Mouse (Mus musculus) liver, embryonic 12.5 days (tissue): Measurements from ENCODE around the gene Cd300a. TPM values are rescaled to one million over a fixed set of nuclear protein-coding genes. Genes with fewer than 3 reads are reported as not detected.

ENCODE experiments used
- ATAC-seq: fragments of 200-750 bp; cut with Nextera tagmentation; 2 replicates; pipeline ENCODE4 v1.8.0; 2017; ENCODE audit warnings: moderate number of reproducible peaks, mild to moderate bottlenecking, moderate library complexity
- H3K27ac ChIP-seq: fragments of 300-500 bp; sonication (generic); 2 replicates; pipeline ENCODE4 v1.5.1; 2016; ENCODE audit warnings: mild to moderate bottlenecking
- H3K27me3 ChIP-seq: fragments of 300-500 bp; sonication (generic); replicated peaks from 2 replicates; pipeline ENCODE4 v1.6.1; 2016; ENCODE audit warnings: mild to moderate bottlenecking, moderate library complexity
- H3K36me3 ChIP-seq: fragments of 300-500 bp; sonication (generic); 2 replicates; pipeline ENCODE4 v1.6.1; 2016; ENCODE audit warnings: mild to moderate bottlenecking, moderate library complexity
- H3K4me1 ChIP-seq: fragments of 300-500 bp; sonication (generic); 2 replicates; pipeline ENCODE4 v1.6.1; 2016
- H3K4me2 ChIP-seq: fragments of 300-500 bp; sonication (generic); 2 replicates; pipeline ENCODE4 v1.6.1; 2016; ENCODE audit warnings: mild to moderate bottlenecking, moderate library complexity
- H3K4me3 ChIP-seq: fragments of 300-500 bp; sonication (generic); 2 replicates; pipeline ENCODE4 v1.5.1; 2016; ENCODE audit warnings: mild to moderate bottlenecking, moderate library complexity
- H3K9ac ChIP-seq: fragments of 300-500 bp; sonication (generic); 2 replicates; pipeline ENCODE4 v1.6.1; 2016; ENCODE audit warnings: mild to moderate bottlenecking, moderate library complexity
- H3K9me3 ChIP-seq: fragments of 300-500 bp; sonication (generic); replicated peaks from 2 replicates; pipeline ENCODE4 v1.6.1; 2016; ENCODE audit warnings: mild to moderate bottlenecking, moderate library complexity
- WGBS: fragments of 180-500 bp; shearing (Covaris S2); methylation state at CpG from one replicate; pipeline ENCODE4 v1.1.7; 2016; ENCODE audit not compliant: insufficient replicate concordance; 5-methylcytosine and 5-hydroxymethylcytosine counted together
- polyA plus RNA-seq: library from polyadenylated mRNA; unstranded; fragments of >200 nt; fragmentation: Nextera tagmentation; extraction: Ambion mirVana; gene quantifications from 2 replicates; pipeline ENCODE4 v1.2.1, GENCODE M21; 2016

The Cd300a gene
- polyA plus RNA-seq, 1 experiment from 2014 or later = 4.6 TPM

DNA sequence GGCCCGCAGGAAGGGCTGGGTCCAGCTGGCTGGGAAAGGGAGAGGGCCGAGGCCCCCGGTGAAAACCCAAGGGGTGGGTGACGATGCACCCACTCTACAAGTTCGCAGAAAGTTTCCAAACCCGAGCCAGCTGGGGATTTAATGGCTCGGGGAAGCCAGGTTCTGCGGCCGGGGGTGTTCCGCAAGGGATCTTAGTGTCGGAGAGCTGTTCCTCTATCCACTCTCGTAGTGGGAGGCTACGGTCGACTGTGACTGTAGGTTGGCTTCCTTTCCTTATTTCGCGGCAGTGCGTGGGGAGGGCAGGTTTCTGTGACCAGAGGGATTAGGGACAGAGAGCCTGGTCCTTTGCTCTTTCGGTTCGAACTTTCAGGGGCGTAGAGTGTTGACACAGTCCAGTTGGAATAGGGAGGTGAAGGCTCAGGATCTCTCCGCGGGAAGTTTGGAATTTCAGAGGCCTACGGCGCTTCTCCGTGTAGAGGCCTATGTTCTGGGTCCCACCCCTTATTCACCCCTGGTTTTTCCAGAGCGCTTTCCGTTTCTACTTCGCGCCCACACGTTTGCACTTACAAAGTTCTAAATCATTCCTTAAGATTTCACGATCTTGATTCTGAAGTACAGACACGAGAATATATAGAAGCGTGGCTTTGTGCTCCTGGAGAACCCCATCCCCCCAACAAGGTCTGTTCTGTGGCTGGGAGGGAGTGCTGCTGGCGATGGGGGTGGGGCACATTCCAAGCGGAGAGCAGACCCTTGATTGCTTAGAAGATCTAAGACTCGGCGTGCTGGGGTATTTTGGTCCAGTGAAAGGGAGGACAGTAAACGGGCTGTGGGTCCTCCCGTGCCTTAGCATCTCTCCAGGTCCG, 37.3 kb upstream of the Cd300a start:
- peaks cover 48% of the 10 kb centered on the region for H3K4me1 ChIP-seq
- H3K9ac ChIP-seq = peak overlapping the region; percentile 59
- peak overlapping the region; percentile 57 for H3K4me3 ChIP-seq
- no peaks in the 10 kb centered on the region for H3K9me3 ChIP-seq
- peak overlapping the region; percentile 77 for H3K4me2 ChIP-seq
- WGBS = 3% methylated on average over 40 of the region's 40 CpGs
- H3K27me3 ChIP-seq = peaks cover 73% of the 10 kb centered on the region
- H3K27ac ChIP-seq = peak overlapping the region; percentile 73
- H3K36me3 ChIP-seq = no peaks in the 10 kb centered on the region
- ATAC-seq = no peak

GRCm38 (mm10) chr11:114853174-114853838, 36.5 kb upstream of the Cd300a start:
- Histone ChIP-seq H3K9ac (no peak overlapping the region), H3K9me3 (no peaks in the 10 kb centered on the region), H3K27me3 (peaks cover 71% of the 10 kb centered on the region), H3K4me1 (peaks cover 48% of the 10 kb centered on the region), H3K27ac (no peak overlapping the region), H3K4me2 (peak overlapping the region; percentile 77), H3K36me3 (no peaks in the 10 kb centered on the region), H3K4me3 (peak overlapping the region; percentile 57)
- ATAC-seq = no peak
- 17% methylated on average over 7 of the region's 7 CpGs for WGBS

- no peak overlapping the region for H3K9ac ChIP-seq
- peaks cover 59% of the 10 kb centered on the region for H3K27me3 ChIP-seq
- H3K36me3 ChIP-seq = no peaks in the 10 kb centered on the region
- H3K4me2 ChIP-seq = no peak overlapping the region
- H3K4me1 ChIP-seq = peaks cover 44% of the 10 kb centered on the region
- no peak overlapping the region for H3K4me3 ChIP-seq
- no peak overlapping the region for H3K27ac ChIP-seq
- no peak for ATAC-seq
- WGBS = 53% methylated on average over 6 of the region's 6 CpGs
- no peaks in the 10 kb centered on the region for H3K9me3 ChIP-seq
Measured at GRCm38 (mm10) chr11:114854581-114854980, 35.3 kb upstream of the Cd300a start.

DNA sequence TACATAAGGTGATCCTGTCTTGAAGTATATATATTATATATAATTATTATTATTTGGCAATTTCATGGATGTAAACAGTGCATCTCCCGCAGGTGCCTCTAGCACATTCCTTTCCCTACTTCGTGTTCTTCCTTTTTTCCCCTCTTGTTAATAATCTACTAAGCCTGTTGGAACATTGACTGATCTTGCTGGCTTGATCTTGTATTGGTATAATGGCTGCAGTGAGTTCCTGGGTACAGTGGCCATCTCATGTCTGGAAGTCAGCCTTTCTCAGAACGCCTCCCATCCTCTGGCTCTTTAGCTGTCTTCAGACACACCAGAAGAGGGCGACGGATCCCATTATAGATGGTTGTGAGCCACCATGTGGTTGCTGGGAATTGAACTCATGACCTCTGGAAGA, 33.7 kb upstream of the Cd300a start:
- WGBS = 77% methylated on average over 5 of the region's 5 CpGs
- H3K4me3 ChIP-seq = no peak overlapping the region
- H3K36me3 ChIP-seq = no peaks in the 10 kb centered on the region
- no peak overlapping the region for H3K4me2 ChIP-seq
- H3K9ac ChIP-seq = no peak overlapping the region
- peaks cover 44% of the 10 kb centered on the region for H3K27me3 ChIP-seq
- no peak overlapping the region for H3K27ac ChIP-seq
- H3K4me1 ChIP-seq = peaks cover 30% of the 10 kb centered on the region
- ATAC-seq = no peak
- no peaks in the 10 kb centered on the region for H3K9me3 ChIP-seq

DNA sequence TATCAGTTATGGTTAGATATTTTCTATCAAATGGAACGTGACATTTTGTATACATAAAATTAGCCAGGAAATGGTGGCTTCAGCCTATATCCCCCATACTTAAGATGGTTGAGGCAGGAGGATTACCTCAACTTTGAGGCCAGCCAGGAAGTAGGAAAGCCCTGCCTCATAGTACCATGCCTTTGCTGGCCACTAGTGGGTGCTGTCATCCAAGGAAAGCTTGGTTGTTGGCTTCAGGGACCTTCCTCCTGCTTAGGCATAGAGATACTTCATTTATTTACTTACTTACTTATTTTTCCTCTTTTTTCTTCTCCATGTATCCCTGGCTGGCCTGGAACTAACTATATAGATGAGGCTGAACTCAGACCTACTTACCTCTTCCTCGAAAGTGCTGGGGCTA, 31.2 kb upstream of the Cd300a start:
- no peaks in the 10 kb centered on the region for H3K9me3 ChIP-seq
- WGBS = 77% methylated on average over 2 of the region's 2 CpGs
- no peak for ATAC-seq

DNA sequence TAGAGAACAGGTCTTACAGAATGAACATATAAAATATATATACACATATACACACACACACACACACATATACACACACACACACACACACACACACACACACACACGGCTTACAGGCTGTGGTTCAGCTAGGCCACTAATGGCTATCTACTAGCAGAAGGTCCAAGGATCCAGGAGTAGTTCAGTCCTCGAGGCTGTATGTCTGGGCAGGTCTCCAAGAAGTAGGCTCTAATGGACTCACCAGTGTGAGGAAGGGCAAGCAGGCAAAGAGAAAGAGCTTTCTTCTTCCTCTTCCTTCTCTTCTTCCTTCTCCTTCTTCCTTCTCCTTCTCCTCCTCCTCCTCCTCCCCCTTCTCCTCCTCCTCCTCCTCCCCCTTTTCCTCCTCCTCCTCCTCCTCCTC, 28.8 kb upstream of the Cd300a start:
- 47% methylated on average over 2 of the region's 2 CpGs for WGBS

More for the DNA sequence above, 31.2 kb upstream of the Cd300a start:
- peaks cover under 1% of the 10 kb centered on the region; the same call in 1 of the 2 replicates for H3K36me3 ChIP-seq
- H3K4me3 ChIP-seq = no peak overlapping the region
- H3K9ac ChIP-seq = no peak overlapping the region
- peaks cover 8% of the 10 kb centered on the region; the same call in 1 of the 2 replicates for H3K4me1 ChIP-seq
- H3K27me3 ChIP-seq = peaks cover 19% of the 10 kb centered on the region
- H3K27ac ChIP-seq = no peak overlapping the region
- no peak overlapping the region for H3K4me2 ChIP-seq

GRCm38 (mm10) chr11:114862687-114863086, 27.2 kb upstream of the Cd300a start:
- H3K36me3 ChIP-seq = peaks cover 9% of the 10 kb centered on the region
- 46% methylated on average over 3 of the region's 3 CpGs for WGBS
- H3K9me3 ChIP-seq = no peaks in the 10 kb centered on the region
- H3K9ac ChIP-seq = no peak overlapping the region
- ATAC-seq = no peak
- no peak overlapping the region for H3K27ac ChIP-seq
- no peak overlapping the region for H3K4me2 ChIP-seq
- no peaks in the 10 kb centered on the region for H3K27me3 ChIP-seq
- H3K4me1 ChIP-seq = peaks cover 23% of the 10 kb centered on the region
- no peak overlapping the region for H3K4me3 ChIP-seq

More for the DNA sequence above, 28.8 kb upstream of the Cd300a start:
- H3K36me3 ChIP-seq = peaks cover 9% of the 10 kb centered on the region
- no peaks in the 10 kb centered on the region for H3K27me3 ChIP-seq
- H3K4me1 ChIP-seq = peaks cover 6% of the 10 kb centered on the region
- no peak overlapping the region for H3K27ac ChIP-seq
- no peak overlapping the region for H3K9ac ChIP-seq
- H3K9me3 ChIP-seq = no peaks in the 10 kb centered on the region
- ATAC-seq = no peak
- H3K4me2 ChIP-seq = no peak overlapping the region
- H3K4me3 ChIP-seq = no peak overlapping the region

- ATAC-seq = no peak
- WGBS = 80% methylated on average over 21 of the region's 21 CpGs
- H3K27ac ChIP-seq = no peak overlapping the region
- H3K27me3 ChIP-seq = no peaks in the 10 kb centered on the region
- H3K4me2 ChIP-seq = no peak overlapping the region
- H3K9me3 ChIP-seq = no peaks in the 10 kb centered on the region
- H3K9ac ChIP-seq = no peak overlapping the region
- H3K4me3 ChIP-seq = no peak overlapping the region
- H3K4me1 ChIP-seq = peaks cover 35% of the 10 kb centered on the region
- peaks cover 9% of the 10 kb centered on the region for H3K36me3 ChIP-seq
Measured at GRCm38 (mm10) chr11:114863918-114864420, 25.9 kb upstream of the Cd300a start.

GRCm38 (mm10) chr11:114865999-114866398, 23.8 kb upstream of the Cd300a start:
- H3K27ac ChIP-seq = peak overlapping the region; percentile 82; the same call in 1 of the 2 replicates
- H3K4me2 ChIP-seq = no peak overlapping the region
- peaks cover 9% of the 10 kb centered on the region for H3K36me3 ChIP-seq
- H3K27me3 ChIP-seq = no peaks in the 10 kb centered on the region
- whole genome bisulfite sequencing = 60% methylated on average over 5 of the region's 5 CpGs
- peaks cover 37% of the 10 kb centered on the region for H3K4me1 ChIP-seq
- ATAC-seq = no peak
- H3K4me3 ChIP-seq = no peak overlapping the region
- no peaks in the 10 kb centered on the region for H3K9me3 ChIP-seq
- no peak overlapping the region for H3K9ac ChIP-seq

- H3K36me3 ChIP-seq = peaks cover 9% of the 10 kb centered on the region
Measured at GRCm38 (mm10) chr11:114866486-114867360, 23.1 kb upstream of the Cd300a start.

More at GRCm38 (mm10) chr11:114866486-114867360, 23.1 kb upstream of the Cd300a start:
- no peaks in the 10 kb centered on the region for H3K9me3 ChIP-seq
- no peak overlapping the region for H3K4me3 ChIP-seq
- no peaks in the 10 kb centered on the region for H3K27me3 ChIP-seq
- no peak overlapping the region; the same call in 1 of the 2 replicates for H3K9ac ChIP-seq
- peak overlapping the region; percentile 37 for H3K4me2 ChIP-seq
- ATAC-seq = peak; percentile 64
- 37% methylated on average over 10 of the region's 10 CpGs for WGBS
- peak overlapping the region; percentile 82 for H3K27ac ChIP-seq
- peaks cover 37% of the 10 kb centered on the region for H3K4me1 ChIP-seq
